Mouse (Mus musculus): ENCODE data around the gene Olfr1500.
"Not testable (repeated sequence)": the region's sequence is repeated elsewhere in the genome, so short reads cannot be mapped to it uniquely, and the experiment has no call there.

Gene Olfr1500

GRCm38 (mm10) chr19:13830388-13830787 lies at the start of gene Olfr1500:
Gene Olfr1500, minus strand, starts transcription at chr19:13830488.
- DNase-seq (ENCODE audit: low spot score): no peak

- DNase-seq (ENCODE audit: low spot score): no peak
Observed at GRCm38 (mm10) chr19:13861495-13861894, 31.2 kb upstream of the Olfr1500 start, which contains the start of gene Olfr1502. Gene Olfr1502, plus strand, starts transcription at chr19:13861795.

GRCm38 (mm10) chr19:13850592-13850991 lies 20.3 kb upstream of the Olfr1500 start, which contains the start of gene Olfr1501:
Gene Olfr1501, minus strand, starts transcription at chr19:13850692.
- not testable (repeated sequence) for DNase-seq (ENCODE audit: low spot score)

- no peak for DNase-seq (ENCODE audit: low spot score)
Observed at GRCm38 (mm10) chr19:13828447-13828846, 1.8 kb downstream of the Olfr1500 start.

GRCm38 (mm10) chr19:13820847-13821246 lies 9.4 kb downstream of the Olfr1500 start:
- DNase-seq (ENCODE audit: low spot score): no peak

- DNase-seq (ENCODE audit: low spot score): no peak
Observed at GRCm38 (mm10) chr19:13819347-13819746, 10.9 kb downstream of the Olfr1500 start, which contains the start of gene Olfr1499. Gene Olfr1499, minus strand, starts transcription at chr19:13819447.

GRCm38 (mm10) chr19:13818827-13819226 lies 11.5 kb downstream of the Olfr1500 start:
- no peak for DNase-seq (ENCODE audit: low spot score)

GRCm38 (mm10) chr19:13812823-13813222 lies 17.5 kb downstream of the Olfr1500 start:
- no peak for DNase-seq (ENCODE audit: low spot score)

- not testable (repeated sequence) for DNase-seq (ENCODE audit: low spot score)
Observed at GRCm38 (mm10) chr19:13805486-13805885, 24.8 kb downstream of the Olfr1500 start.

GRCm38 (mm10) chr19:13798102-13798501 lies 32.2 kb downstream of the Olfr1500 start, which contains the start of gene Olfr1497:
Gene Olfr1497, minus strand, starts transcription at chr19:13798202.
- no peak for DNase-seq (ENCODE audit: low spot score)

- DNase-seq (ENCODE audit: low spot score): no peak
Observed at GRCm38 (mm10) chr19:13777578-13777977, 52.7 kb downstream of the Olfr1500 start, which contains the start of gene Olfr1496. Gene Olfr1496, plus strand, starts transcription at chr19:13777878.

Measured in urinary bladder, postnatal 10 days (tissue).